Mouse (Mus musculus): ENCODE data around the gene Zfand4. TPM values are rescaled to one million over a fixed set of nuclear protein-coding genes. Genes with fewer than 3 reads are reported as not detected.

Gene Zfand4
- 1 to 10 TPM; 6.1 to 6.5 TPM for total RNA-seq (2023)

DNA sequence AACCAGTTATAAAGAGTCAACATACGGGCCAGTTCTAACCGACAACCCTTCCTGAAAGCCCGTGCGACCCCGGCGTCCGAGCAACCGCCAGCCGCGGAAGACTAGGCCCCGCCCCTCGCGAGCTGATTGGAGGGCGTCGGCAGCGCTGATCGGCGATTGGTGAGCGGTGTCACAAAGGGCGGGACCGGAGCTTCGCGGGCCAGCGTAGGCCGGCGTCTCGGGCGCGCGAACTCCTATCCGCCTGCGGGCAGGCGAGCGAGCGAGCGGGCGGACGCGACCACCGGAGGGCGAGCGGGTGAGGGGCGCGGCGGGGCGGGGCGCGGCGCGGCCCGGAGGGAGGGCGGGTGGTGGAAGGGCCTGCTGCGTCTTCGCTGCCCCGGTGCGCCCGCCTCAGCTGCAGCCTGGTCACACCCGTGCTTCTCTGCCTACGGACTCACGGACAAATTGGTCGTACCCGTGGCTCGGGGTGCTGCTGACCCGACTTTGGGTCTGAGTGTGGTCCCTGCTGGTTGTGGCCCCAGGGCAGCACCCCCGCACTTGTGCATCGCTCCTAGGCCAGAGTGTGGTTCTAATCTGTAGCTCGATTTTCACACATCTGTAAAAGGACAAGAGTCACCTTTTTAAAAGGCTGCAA is at the start of gene Zfand4:
Gene Zfand4 (plus strand): TSS at position 205 of the 634 bp plus-strand sequence.

DNA sequence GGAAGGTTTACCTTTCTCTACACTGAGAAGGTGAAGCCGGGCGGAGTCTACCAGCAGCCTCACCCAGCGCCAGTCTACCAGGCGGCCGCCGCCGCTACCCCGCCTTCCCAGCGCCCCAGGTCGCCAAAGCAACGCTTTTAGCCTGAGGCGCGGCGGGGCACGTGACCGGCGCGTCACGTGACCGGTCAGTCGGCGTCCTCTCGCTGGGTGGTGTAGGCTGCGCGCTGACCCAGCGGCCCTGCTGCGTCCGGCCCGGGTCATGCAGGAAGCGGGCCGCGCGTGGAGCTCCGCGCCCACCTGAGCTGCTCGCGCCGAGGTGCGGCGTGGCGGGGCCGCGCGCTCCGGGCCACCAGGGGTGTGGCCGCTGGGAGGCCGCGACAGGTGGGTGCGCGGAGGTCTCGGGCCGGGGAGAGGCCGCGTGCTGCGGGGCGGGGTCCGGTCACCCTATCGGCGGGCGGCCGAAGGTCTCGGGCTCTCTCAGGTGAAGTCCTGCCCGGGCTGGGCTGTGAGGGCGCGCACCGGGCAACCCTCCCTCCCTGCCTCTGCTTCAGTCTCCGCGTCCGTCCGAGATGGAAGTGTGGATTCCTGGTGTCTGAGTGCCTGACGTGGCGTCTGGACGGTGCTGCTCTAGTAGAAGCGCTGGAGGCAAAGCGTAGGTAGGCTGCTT is 73.9 kb downstream of the Zfand4 start, which contains the start of gene March8:
Gene March8 (plus strand): TSS at position 190 of the 667 bp plus-strand sequence.

Other genes with a start within 250 kb of the Zfand4 start
- gene Tmcc1, start 70.7 kb upstream of the Zfand4 start, total RNA-seq (2023), result 100 to 1,000 TPM; 163 to 174 TPM
- 100 to 1,000 TPM; 107 to 112 TPM for gene Washc2, start 56.2 kb upstream of the Zfand4 start, total RNA-seq (2023)
- 10 to 100 TPM; 16.4 to 17.8 TPM for gene March8, start 73.8 kb downstream of the Zfand4 start, total RNA-seq (2023)
- 10 to 100 TPM; 20.0 to 29.5 TPM for gene Alox5, start 197.0 kb downstream of the Zfand4 start, total RNA-seq (2023)
- gene Olfr211, start 224.9 kb downstream of the Zfand4 start, total RNA-seq (2023), result not detected
- under 1 TPM; 0.39 to 0.42 TPM for gene Olfr212, start 242.3 kb downstream of the Zfand4 start, total RNA-seq (2023)